Mouse (Mus musculus): ENCODE results near the gene Adamts16. TPM values are rescaled to one million over a fixed set of nuclear protein-coding genes. Genes with fewer than 3 reads are reported as not detected.

Gene Adamts16
- polyA plus RNA-seq (2015; fragmentation: Illumina TruSeq; extraction: RNeasy Lipid Tissue Mini Kit (QIAGEN cat#74804); ENCODE audit: insufficient read depth, low replicate concordance) = 0.35 TPM

DNA sequence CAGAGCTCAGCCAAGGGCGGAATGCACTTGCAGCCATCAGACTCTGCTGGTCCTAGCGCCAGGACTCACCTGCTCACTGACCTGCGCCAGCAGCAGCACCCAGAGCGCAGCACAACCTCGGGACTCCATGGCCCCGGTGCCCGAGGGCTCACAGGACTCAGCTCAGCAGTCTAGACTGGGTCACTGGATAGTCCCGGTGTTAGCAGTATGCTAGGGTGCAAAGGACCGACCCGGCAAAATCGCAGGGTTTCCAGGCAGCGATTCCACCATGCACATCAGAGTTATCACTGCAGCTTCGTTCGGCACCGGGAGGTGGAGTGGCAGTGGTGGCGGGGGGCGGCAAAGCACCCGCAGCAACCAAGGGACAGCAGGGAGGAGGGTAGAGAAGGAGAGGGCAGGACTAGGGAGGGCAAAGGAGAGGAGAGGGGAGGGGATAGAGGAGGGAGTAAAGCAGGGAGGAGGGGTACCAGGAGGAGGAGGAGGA lies at the start of gene Adamts16:
Gene Adamts16 (minus strand): TSS at position 391 of the 484 bp plus-strand sequence.

Other genes starting within 250 kb of the Adamts16 start
- 64.4 TPM for gene Ice1, start 204.2 kb downstream of the Adamts16 start, polyA plus RNA-seq (2015; fragmentation: Illumina TruSeq; extraction: RNeasy Lipid Tissue Mini Kit (QIAGEN cat#74804); ENCODE audit: insufficient read depth, low replicate concordance)